Mouse (Mus musculus) embryonic facial prominence, embryonic 12.5 days (tissue): ENCODE measurements at regions not wholly inside any gene's neighbourhood (a gene's known extent, or its start where the extent isn't known, plus 50 kb on each side); places are given as distances from the start of the nearest gene placed in this dataset.

ENCODE experiments used
- ATAC-seq: fragments of 200-750 bp; cut with Nextera tagmentation; 2 replicates; pipeline ENCODE4 v1.8.0; 2017; ENCODE audit not compliant: insufficient number of reproducible peaks, insufficient read depth, low FRiP score, low TSS enrichment
- H3K27ac ChIP-seq: fragments of 300-500 bp; sonication (generic); 2 replicates; pipeline ENCODE4 v1.5.1; 2016; ENCODE audit warnings: mild to moderate bottlenecking
- H3K27me3 ChIP-seq: fragments of 300-500 bp; sonication (generic); 2 replicates; pipeline ENCODE4 v1.6.1; 2016; ENCODE audit warnings: mild to moderate bottlenecking, moderate library complexity
- H3K36me3 ChIP-seq: fragments of 300-500 bp; sonication (generic); 2 replicates; pipeline ENCODE4 v1.6.1; 2016; ENCODE audit warnings: mild to moderate bottlenecking
- H3K4me1 ChIP-seq: fragments of 300-500 bp; sonication (generic); 2 replicates; pipeline ENCODE4 v1.6.1; 2016
- H3K4me2 ChIP-seq: fragments of 300-500 bp; sonication (generic); replicated peaks from 2 replicates; pipeline ENCODE4 v1.6.1; 2016; ENCODE audit warnings: mild to moderate bottlenecking, moderate library complexity
- H3K4me3 ChIP-seq: fragments of 300-500 bp; sonication (generic); 2 replicates; pipeline ENCODE4 v1.5.1; 2016; ENCODE audit warnings: mild to moderate bottlenecking
- H3K9ac ChIP-seq: fragments of 300-500 bp; sonication (generic); 2 replicates; pipeline ENCODE4 v1.6.1; 2016; ENCODE audit warnings: mild to moderate bottlenecking, moderate library complexity
- H3K9me3 ChIP-seq: fragments of 300-500 bp; sonication (generic); 2 replicates; pipeline ENCODE4 v1.6.1; 2016; ENCODE audit warnings: mild to moderate bottlenecking, moderate library complexity
- WGBS: fragments of 180-500 bp; shearing (Covaris S2); methylation state at CpG from one replicate; pipeline ENCODE4 v1.1.7; 2016; 5-methylcytosine and 5-hydroxymethylcytosine counted together

GRCm38 (mm10) chr19:18334639-18335038, 297.0 kb downstream of the Ostf1 start:
- Histone ChIP-seq H3K9ac (no peak overlapping the region), H3K4me3 (no peak overlapping the region), H3K4me2 (no peak overlapping the region), H3K36me3 (no peaks in the 10 kb centered on the region), H3K4me1 (no peaks in the 10 kb centered on the region), H3K27ac (no peak overlapping the region), H3K27me3 (no peaks in the 10 kb centered on the region), H3K9me3 (no peaks in the 10 kb centered on the region)
- 52% methylated on average over 7 of the region's 7 CpGs for WGBS
- ATAC-seq, result no peak

GRCm38 (mm10) chr19:18331811-18332210, 299.8 kb downstream of the Ostf1 start:
- Histone ChIP-seq H3K27ac (no peak overlapping the region), H3K4me1 (no peaks in the 10 kb centered on the region), H3K4me3 (no peak overlapping the region), H3K27me3 (no peaks in the 10 kb centered on the region), H3K36me3 (no peaks in the 10 kb centered on the region), H3K9ac (no peak overlapping the region), H3K9me3 (no peaks in the 10 kb centered on the region), H3K4me2 (no peak overlapping the region)
- ATAC-seq, result no peak
- WGBS, result 72% methylated on average over 7 of the region's 7 CpGs

- Histone ChIP-seq H3K27ac (no peak overlapping the region), H3K4me1 (no peaks in the 10 kb centered on the region), H3K36me3 (no peaks in the 10 kb centered on the region), H3K27me3 (no peaks in the 10 kb centered on the region), H3K9me3 (no peaks in the 10 kb centered on the region), H3K9ac (no peak overlapping the region), H3K4me2 (no peak overlapping the region), H3K4me3 (no peak overlapping the region)
- 77% methylated on average over 2 of the region's 2 CpGs for WGBS
- ATAC-seq, result no peak
Measured at GRCm38 (mm10) chr19:18329421-18329820, 302.2 kb downstream of the Ostf1 start.

- no peak overlapping the region for H3K4me3 ChIP-seq
- H3K9ac ChIP-seq, result no peak overlapping the region
- ATAC-seq, result no peak
- H3K27ac ChIP-seq, result no peak overlapping the region
- H3K4me2 ChIP-seq, result no peak overlapping the region
- 70% methylated on average over 1 of the region's 1 CpGs for WGBS
- no peaks in the 10 kb centered on the region for H3K4me1 ChIP-seq
- no peaks in the 10 kb centered on the region for H3K27me3 ChIP-seq
- no peaks in the 10 kb centered on the region for H3K9me3 ChIP-seq
- no peaks in the 10 kb centered on the region for H3K36me3 ChIP-seq
Measured at GRCm38 (mm10) chr19:18318391-18318944, 313.2 kb downstream of the Ostf1 start.

DNA sequence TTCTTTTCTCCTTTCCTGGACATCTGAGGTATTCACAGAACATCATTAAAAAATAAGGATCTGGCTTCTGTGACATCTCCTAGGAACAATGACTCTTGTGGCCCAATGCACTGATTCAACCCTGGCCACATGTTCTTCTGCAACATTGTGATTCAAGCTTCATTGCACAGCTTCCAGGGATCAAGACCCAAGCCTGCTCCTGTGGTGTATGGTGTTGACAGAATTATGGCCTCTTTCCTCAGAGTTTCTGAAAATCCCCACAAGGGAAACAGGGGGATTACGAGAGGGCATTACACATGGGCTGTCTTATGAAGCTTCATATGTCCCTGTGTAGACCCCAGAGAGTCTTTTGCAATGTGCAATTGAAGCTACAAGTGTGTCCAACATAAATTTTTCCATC, 358.2 kb downstream of the Ostf1 start:
- no peaks in the 10 kb centered on the region for H3K9me3 ChIP-seq
- H3K36me3 ChIP-seq, result no peaks in the 10 kb centered on the region
- no peak overlapping the region for H3K4me3 ChIP-seq
- 85% methylated on average over 1 of the region's 1 CpGs for WGBS
- ATAC-seq, result no peak
- no peak overlapping the region for H3K9ac ChIP-seq
- H3K4me2 ChIP-seq, result no peak overlapping the region
- H3K4me1 ChIP-seq, result no peaks in the 10 kb centered on the region
- no peak overlapping the region for H3K27ac ChIP-seq
- no peaks in the 10 kb centered on the region for H3K27me3 ChIP-seq

GRCm38 (mm10) chr19:18255074-18255684, 376.4 kb downstream of the Ostf1 start:
- Histone ChIP-seq H3K9ac (no peak overlapping the region), H3K9me3 (no peaks in the 10 kb centered on the region), H3K27me3 (no peaks in the 10 kb centered on the region), H3K36me3 (no peaks in the 10 kb centered on the region), H3K4me2 (peak overlapping the region; percentile 24), H3K4me3 (0 out of 2 replicates have a peak overlapping the region, but pooled peaks have one; percentile 12), H3K27ac (peak overlapping the region; percentile 24; the same call in 1 of the 2 replicates), H3K4me1 (no peaks in the 10 kb centered on the region; the same call in 1 of the 2 replicates)
- no peak for ATAC-seq
- WGBS, result 53% methylated on average over 14 of the region's 14 CpGs

GRCm38 (mm10) chr19:18253333-18253732, 378.3 kb downstream of the Ostf1 start:
- H3K4me1 ChIP-seq, result no peaks in the 10 kb centered on the region; the same call in 1 of the 2 replicates
- H3K4me2 ChIP-seq, result no peak overlapping the region
- H3K27me3 ChIP-seq, result no peaks in the 10 kb centered on the region
- no peak overlapping the region for H3K27ac ChIP-seq
- H3K9ac ChIP-seq, result no peak overlapping the region
- H3K4me3 ChIP-seq, result no peak overlapping the region
- H3K36me3 ChIP-seq, result no peaks in the 10 kb centered on the region
- WGBS, result 82% methylated on average over 4 of the region's 4 CpGs
- no peaks in the 10 kb centered on the region for H3K9me3 ChIP-seq
- ATAC-seq, result no peak
